Mouse (Mus musculus): ENCODE data around the gene Narf. TPM values are rescaled to one million over a fixed set of nuclear protein-coding genes. Genes with fewer than 3 reads are reported as not detected.

Gene Narf
- total RNA-seq (2022): 100 to 1,000 TPM in 1 of 4 experiments, 10 to 100 TPM in 3; 81.7 to 123 (median 97.8) TPM

- DNase-seq (ENCODE audit: low spot score): peak; percentile 99
Measured at GRCm38 (mm10) chr11:121236564-121237344, at the start of gene Narf. Gene Narf (plus strand): TSS chr11:121237253.

GRCm38 (mm10) chr11:121189681-121190080 is 47.4 kb upstream of the Narf start:
- peak; percentile 27 for DNase-seq (ENCODE audit: low spot score)

DNA sequence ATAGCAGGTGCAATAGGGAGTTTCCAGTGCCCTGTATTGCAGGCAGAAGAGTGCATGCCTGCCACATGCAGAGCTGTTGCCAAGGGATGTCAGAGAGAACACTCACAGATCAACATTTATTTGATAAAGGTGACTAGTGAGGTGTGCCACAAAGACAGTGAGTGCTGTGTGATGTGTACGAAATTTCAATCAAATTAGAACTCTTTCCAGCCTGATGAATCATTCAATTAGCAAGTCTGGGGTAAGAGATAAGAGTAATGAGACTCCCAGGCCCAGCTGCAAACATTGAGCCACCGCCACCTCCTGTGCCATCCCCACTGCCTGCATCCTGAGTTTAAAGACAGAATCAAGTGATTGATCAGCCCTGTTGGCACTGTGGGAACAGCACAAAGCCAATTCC is 44.3 kb upstream of the Narf start:
- no peak for DNase-seq (ENCODE audit: low spot score)

- DNase-seq (ENCODE audit: low spot score): no peak
Measured at GRCm38 (mm10) chr11:121193415-121193814, 43.6 kb upstream of the Narf start.

- no peak for DNase-seq (ENCODE audit: low spot score)
Measured at GRCm38 (mm10) chr11:121198622-121199021, 38.4 kb upstream of the Narf start.

DNA sequence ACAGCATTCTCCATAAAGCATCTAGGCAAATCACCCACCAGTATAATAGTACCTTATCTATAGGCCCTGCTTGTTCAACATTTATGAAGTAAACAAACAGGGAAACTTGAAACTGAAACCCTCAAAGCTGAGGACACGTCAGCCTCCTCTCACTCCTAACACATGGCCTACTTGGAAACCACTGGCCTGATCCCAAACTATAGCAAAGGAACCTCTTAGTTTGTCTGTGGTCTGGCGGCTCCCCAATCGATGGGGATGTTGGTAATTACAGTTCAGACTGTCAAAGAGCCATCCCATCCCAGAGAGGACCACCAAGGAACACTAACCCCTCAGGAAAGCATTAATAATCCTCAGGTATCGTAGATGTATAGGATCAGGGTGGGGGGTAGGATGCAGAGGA is 37.2 kb upstream of the Narf start:
- DNase-seq (ENCODE audit: low spot score): no peak

DNA sequence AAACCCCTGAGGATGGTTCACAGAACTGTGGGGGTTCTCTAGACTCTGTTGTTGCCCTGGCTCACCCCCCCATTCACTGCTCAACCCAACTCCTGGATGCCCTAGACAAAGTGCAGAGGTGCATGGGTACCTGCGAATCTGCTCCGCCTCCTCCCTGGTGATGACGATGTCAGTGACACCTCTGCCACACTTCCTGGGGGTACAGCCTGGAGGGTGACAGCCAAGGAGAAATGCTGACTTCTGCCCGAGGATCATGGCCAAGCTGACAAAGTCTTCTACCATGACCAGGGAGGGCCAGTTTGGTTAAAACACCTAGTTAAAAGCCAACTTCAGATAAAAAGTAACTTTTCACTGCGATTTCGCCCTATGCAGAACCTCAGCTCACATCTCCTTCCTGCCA is 36.3 kb upstream of the Narf start:
- no peak for DNase-seq (ENCODE audit: low spot score)

GRCm38 (mm10) chr11:121201436-121202198 is 35.4 kb upstream of the Narf start:
- no peak for DNase-seq (ENCODE audit: low spot score)

DNA sequence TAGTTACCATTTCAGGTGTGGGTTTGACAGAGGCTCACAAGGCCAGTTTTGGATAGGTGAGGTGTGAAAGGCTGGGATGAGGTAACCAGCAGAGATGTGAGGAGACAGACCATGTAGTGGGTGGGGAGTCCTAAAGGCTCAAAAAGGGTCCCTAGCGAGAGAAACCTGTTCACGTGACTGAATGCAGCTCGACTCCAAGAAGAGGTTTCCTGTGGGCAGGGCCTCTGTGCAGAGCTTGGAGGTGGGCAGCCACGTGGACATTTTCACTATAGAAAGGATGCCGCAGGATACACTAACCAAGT is 33.2 kb upstream of the Narf start:
- no peak for DNase-seq (ENCODE audit: low spot score)

DNA sequence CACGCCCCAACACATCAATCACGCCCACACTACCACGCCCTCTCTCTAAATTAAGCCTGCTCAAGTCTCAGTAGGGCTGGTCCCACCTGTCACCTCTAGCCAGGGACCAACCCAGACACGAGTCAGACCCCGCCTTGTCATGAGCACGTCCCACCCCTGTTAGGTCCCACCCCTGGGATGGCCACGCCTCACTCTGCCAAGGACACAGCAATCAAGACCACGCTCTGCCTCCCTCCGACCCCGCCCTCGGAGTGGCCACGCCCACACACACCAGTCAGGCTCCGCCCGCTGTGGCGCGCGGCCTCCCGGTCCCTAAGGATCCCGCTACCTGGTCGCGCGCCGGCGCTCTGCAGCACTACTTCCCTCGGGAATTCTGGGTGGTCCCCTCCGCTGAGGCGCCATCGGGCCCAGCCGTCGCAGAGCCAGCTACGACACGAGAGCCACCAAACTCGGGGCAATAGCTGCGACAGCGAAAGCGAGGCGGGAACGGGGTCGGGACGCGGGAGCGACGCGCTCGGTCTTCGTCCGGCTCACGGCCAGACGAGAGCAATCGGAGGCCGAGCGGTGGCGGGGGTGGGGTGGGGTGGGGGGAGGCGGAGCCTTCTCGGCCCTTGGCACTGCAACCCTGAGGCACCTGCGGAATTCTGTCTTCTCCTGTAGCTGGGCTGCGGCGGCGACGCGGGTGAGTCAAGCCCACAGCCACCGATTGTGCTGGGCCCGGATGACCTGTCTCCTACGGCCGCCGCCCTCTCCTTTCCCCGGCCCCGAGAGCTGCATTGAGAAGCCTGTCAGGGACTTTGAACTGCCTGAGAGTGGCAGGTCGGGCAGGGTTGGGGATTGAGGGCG is 32.7 kb upstream of the Narf start, which contains the start of the genes Hexdc and Ogfod3:
TSS of gene Hexdc (plus strand) at position 273 of the 846 bp plus-strand sequence.
TSS of gene Ogfod3 (minus strand) at position 551 of the 846 bp plus-strand sequence.
- DNase-seq (ENCODE audit: low spot score): peak; percentile 90

- DNase-seq (ENCODE audit: low spot score): no peak
Measured at GRCm38 (mm10) chr11:121216831-121217230, 20.2 kb upstream of the Narf start.

- no peak for DNase-seq (ENCODE audit: low spot score)
Measured at GRCm38 (mm10) chr11:121219776-121220175, 17.3 kb upstream of the Narf start.

DNA sequence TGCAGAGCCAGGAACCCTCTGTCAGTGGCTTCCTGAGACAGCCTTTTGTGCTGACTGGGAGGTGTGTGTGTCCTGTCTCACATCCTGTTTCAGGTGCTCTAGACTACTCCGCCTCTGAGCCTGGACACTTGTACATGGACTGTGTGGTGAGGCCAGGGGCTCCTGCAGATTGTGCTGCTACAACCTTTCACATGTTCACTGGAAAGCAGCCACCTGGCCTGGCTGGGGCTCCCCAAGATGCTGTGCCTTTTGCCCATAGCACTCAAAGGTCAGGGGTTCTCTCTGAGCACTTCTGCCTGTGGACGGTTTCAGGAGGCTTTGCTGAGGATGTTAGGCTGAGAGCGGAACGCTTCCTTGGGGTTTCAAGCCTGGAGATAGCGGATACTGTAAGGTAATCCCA is 16.3 kb upstream of the Narf start:
- no peak for DNase-seq (ENCODE audit: low spot score)

DNA sequence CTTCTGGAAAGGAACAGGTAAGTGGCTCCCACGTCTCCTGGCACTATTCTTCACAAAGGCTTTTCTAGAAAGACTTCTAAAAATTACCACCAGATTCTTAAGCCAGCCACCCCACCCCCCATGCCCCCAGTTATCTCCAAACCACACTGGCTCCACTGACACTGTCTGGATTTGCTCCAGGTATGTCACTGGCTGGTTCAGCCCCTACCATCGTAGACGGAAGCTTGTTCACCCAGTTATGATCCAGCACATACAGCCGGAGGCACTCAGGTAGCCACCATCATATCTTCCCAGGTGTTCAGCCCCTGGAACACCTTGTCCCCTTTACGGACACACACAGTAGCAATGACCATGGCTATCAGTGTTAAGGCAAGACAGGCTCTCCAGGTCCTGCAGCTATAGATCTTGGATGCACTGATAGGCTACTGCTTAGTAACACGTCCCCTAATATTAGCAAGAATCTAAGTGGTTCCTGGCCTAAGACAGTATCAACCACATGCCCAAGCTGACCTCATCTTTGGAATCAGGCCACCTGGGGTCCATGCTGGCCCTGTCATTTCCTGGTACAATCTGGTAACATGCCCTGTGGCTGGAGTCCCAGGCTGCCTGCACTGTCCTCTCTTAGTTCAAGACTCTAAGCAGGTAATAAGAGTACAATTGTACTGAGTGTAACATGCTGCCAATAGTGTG is 15.6 kb upstream of the Narf start:
- DNase-seq (ENCODE audit: low spot score): no peak

GRCm38 (mm10) chr11:121228129-121229017 is 8.7 kb upstream of the Narf start:
- DNase-seq (ENCODE audit: low spot score): no peak

DNA sequence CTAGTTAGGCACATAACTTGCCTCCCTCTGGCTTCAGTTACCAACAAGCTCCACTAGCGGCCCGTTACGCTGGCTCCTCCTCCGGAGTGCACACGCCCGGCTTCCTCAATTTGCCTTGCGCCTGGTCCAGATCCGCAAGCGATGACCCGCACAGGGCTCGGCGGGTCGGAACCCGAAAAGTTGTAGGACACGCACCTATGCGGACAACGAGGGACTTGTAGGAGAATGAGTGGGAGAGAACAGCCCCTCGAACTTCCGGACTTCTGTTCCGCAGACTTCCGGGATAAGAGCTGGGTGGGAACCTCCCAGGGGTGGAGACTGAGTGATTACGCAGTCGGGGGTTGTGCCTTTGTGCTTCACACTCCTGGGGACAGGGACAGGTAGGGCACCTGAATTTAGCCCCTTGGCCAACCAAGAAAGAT is 8.0 kb upstream of the Narf start, which contains the start of gene Cybc1:
TSS of gene Cybc1 (minus strand) at position 305 of the 422 bp plus-strand sequence.
- peak; percentile 85 for DNase-seq (ENCODE audit: low spot score)

- no peak for DNase-seq (ENCODE audit: low spot score)
Measured at GRCm38 (mm10) chr11:121231191-121231590, 5.9 kb upstream of the Narf start.

DNA sequence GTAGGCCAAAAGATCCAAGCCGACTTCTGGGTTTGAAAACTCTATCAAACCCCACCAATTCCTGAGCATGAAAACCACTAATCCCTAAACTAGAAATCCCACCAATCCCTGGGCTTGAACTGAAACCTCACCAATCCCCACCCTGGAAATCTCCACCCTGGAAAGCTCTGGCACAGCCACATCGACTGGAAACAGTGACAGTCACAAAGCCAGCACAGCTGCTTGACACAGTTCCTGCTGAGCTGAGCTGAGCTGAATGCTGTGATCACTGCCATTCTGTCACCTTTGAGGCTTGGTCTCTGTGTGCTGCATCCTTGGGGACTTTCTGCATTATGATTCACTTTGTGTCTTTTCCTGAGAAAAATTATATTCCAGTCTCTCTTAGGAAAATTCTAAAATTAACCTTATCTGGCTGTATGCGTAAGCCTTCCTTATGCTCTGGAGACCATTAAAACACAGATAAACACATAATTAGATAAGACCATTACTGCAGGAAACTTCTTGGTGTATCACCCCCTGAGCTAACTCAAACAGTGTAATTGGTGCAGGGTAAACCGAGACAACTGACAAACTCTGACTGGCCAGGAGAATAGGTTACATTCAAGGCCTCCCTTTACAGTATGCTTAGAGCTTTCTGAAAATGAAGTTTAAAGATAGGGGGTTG is 5.3 kb upstream of the Narf start:
- DNase-seq (ENCODE audit: low spot score): peak; percentile 29

DNA sequence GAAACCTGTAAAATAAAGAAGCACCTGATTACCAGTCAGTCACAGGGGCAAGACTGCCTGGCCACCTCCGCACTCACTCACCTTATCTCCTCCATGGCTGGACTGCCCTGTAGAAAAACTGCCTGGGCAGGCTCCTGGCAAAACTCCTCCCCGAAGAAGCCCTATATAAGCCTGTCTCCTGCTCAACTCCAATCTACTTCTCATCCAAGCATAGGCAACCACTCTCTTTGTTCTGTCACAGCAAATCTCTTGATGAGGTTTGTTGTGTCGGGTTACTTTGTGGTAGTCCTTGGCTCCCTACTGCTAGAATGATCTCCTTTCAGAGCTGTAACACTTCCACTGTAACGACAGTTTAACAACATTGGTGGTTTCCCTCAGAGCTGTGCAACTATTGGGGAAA is 4.3 kb upstream of the Narf start:
- DNase-seq (ENCODE audit: low spot score): no peak
